Mouse (Mus musculus): ENCODE results near the gene Zfp330.
A peak's percentile ranks its signal among the peaks of the same experiment; 100 is the strongest.

The Zfp330 gene

GRCm38 (mm10) chr8:82774093-82774422, at the start of gene Zfp330:
Zfp330 (minus strand) TSS chr8:82774160.
- DNase-seq (ENCODE audit: low read depth, low spot score): peak; percentile 91

- no peak for DNase-seq (ENCODE audit: low read depth, low spot score)
Observed at GRCm38 (mm10) chr8:82777945-82778344, 4.0 kb upstream of the Zfp330 start.

DNA sequence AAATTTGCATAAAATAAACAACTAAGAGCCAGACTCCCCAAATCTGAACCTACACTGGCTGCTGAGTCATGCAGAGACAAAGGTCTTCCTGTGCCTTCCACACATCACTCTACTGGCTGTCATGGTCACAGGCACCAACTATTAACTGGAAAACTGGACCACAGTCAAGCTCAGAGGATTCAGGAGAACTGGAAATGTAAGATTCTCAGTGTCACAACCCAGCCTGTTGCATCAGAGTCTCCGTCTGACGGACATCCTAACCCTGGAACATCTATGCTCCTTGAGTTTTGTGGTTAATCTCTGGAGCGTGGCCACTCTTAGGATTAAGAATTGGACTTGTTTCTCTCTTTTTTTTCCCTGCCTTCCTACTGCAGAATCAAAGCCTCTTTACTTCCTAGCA, 3.4 kb upstream of the Zfp330 start:
- DNase-seq (ENCODE audit: low read depth, low spot score): no peak

DNA sequence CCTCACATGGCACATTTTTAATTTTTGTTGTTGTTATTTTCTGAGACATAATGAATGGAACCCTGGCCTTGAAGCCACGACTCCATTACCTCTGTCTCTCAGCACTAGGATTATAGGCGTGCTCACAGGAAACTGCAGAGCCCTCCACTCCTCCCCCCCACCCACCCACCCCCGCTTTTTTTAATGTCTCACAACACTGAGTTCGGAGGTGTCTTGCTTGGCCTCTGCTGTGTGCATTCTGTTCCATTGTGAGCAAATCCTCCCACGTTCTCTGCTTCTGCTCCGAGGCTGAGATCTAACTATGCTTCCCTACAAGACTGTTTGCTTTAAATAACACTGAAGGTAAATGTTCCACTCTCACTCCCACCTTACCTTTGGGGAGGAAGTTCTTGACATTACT, 522 bp upstream of the Zfp330 start:
- no peak for DNase-seq (ENCODE audit: low read depth, low spot score)

DNA sequence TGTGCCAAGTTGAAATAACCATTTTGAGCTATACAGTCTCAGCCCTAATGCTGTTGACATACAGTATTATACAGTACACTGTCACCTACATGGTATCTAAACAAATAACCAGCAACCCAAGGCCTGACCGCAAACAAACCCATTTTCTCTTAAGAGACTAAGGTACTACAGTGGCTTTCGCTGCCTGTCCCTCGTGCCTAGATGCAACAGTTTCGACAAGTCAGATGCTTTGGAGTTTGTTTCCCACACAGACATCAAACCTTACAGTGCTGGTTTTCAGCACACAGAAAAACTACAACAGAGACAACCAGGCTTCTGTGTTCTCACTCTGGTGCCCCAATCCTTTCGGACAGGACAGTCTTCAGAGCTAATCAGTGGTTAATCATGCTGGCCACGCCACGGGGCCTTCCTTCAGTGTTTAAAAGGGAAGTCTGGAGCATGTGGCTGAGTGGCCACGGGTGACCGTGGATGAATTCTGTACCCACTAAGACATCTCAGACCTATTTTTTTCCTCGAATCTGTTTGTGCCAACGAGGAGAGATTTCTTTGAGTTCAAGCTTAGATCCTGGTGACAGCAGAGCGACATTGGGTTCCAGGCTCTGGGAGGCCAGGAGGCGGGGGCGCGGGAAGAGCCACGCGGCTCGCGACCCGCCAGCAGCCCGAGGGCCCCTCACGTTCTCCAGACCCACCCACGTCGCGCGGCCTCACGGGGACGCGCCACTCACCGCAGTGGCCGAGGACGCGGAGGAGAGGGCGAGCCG, 448 bp downstream of the Zfp330 start:
- DNase-seq (ENCODE audit: low read depth, low spot score): no peak

DNA sequence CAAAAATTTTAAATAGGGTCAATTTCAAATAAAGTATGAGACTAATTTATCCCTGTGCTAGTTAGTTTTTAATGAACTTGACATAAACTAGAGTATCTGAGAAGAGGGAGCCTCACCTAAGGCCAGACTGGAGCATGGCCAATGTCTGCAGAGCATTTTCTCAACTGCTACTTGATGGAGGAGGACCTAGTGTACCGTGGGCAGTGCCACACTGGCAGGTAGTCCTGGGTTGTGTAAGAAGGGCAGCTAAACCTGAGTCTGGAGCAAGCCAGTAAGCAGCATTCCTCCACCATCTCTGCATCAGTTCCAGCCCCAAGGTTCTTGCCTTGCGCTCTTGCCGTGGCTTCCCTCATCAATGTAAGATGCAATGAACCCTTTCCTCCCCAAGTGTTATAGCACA, 3.1 kb downstream of the Zfp330 start:
- no peak for DNase-seq (ENCODE audit: low read depth, low spot score)

DNA sequence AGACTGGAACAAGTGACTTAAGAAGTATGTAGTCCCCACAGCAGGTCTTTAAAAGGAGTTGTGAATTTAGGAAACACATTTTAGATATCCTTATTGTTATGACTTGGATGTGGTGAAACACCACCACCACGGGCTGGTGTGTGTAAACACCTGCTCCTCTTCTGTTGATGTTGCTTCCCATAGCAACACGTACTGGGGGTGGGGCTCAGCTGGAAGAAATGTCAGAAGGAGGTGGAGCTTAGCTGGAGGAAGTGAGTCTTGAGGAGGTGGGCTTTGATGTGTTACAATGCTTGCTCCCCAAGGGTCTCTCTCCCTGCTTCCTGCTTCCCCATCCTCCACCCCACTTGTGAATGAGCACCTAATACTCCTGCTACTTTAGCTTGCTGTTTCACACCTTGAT, 14.9 kb downstream of the Zfp330 start:
- peak; percentile 14 for DNase-seq (ENCODE audit: low read depth, low spot score)

DNA sequence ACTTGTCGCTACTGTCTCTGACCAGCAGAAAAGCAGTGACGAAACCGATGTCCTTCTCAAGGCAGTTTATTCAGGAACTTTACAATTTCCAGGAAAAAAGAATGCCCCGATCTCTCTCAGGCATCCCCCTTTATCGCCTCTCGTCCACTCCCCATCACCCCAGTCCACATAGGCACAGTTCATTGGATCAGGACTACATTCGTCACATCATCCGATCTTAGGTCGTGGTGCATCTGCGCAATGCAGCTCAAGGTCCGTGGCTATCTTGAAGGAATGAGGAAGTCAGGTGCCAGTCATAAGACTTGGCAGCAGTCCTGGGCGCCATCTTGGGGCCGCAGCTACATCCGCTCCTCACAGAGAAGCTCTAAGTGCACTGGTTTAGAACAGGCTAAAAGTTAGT, 19.0 kb downstream of the Zfp330 start:
- DNase-seq (ENCODE audit: low read depth, low spot score): no peak

GRCm38 (mm10) chr8:82746617-82747016, 27.3 kb downstream of the Zfp330 start:
- no peak for DNase-seq (ENCODE audit: low read depth, low spot score)

DNA sequence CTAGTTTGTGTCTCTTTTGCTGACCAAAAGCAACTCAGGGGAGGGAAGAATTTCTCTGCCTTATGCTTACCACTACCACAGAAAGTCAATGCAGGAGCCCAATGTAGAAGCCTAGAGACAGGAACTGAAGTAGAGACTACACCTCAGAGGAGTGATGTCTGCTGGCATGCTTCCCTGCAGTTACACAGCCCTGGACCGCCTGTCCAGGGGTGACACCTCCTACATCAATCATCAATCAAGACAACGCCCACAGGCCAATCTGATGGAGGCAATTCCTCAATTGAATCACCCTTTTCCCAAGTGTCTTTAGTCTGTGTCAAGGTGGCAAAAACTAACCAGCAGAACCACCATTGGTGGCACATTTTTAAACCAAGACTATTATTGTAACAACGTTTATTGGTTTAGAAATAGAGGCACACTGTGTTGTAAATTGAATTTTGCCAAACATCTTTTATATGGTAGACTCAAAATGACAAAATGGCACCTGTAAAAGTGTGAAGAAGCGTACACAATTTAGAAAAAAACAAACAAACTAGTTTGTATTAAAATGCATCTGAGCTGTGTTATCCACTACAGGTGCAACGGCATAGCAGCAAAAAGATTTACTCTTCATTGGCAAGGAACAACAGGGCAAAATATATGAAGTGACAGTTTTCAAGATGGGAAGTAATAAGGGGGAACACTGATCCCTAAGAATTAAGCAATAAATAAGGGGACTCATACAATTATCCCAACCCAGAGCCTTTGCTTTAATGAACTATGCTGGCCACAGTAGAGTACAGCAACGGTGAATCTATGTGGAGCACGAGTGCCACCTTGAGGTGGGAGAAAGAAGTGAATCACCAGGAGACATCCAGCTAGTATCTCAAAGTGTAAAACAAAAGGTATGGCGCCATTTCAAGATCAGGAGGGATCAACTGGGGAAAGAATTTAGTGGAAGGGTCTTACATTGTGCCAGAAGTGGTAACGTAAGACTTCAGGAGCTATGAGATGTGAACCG, 29.8 kb downstream of the Zfp330 start:
- DNase-seq (ENCODE audit: low read depth, low spot score): peak; percentile 91
